Mouse (Mus musculus) ES-E14 (cell line): ENCODE measurements around the gene Itpk1.

ENCODE experiments used
- HCFC1 ChIP-seq: IDR thresholded peaks from 2 replicates; pipeline ENCODE4 v1.6.1; 2012; ENCODE audit warnings: low read length, inconsistent platforms, borderline replicate concordance; ENCODE audit not compliant: insufficient read depth
- ZC3H11A ChIP-seq: IDR thresholded peaks from 2 replicates; pipeline ENCODE4 v1.6.1; 2012; ENCODE audit warnings: low read depth, mild to moderate bottlenecking, inconsistent platforms, low read length, borderline replicate concordance
- ZNF384 ChIP-seq: IDR thresholded peaks from 2 replicates; pipeline ENCODE4 v1.6.1; 2012; ENCODE audit warnings: low read depth, low read length, inconsistent platforms

GRCm38 (mm10) chr12:102619908-102620307 lies 84.8 kb downstream of the Itpk1 start:
- no peak for TF ChIP-seq HCFC1
- no peak for TF ChIP-seq ZNF384
- no peak for TF ChIP-seq ZC3H11A
